Mouse (Mus musculus) MEL (cell line): ENCODE data around the gene Ganc. TPM values are rescaled to one million over a fixed set of nuclear protein-coding genes. Genes with fewer than 3 reads are reported as not detected.

Experiments
- DNase-seq: peaks from one replicate; pipeline ENCODE4 v3.0.0; 2011; ENCODE audit warnings: low read depth, low spot score
- H3K27ac ChIP-seq: 2 replicates; pipeline ENCODE4 v1.5.1; 2012; ENCODE audit warnings: low read depth, mild to moderate bottlenecking, control low read depth, low read length, moderate library complexity; ENCODE audit not compliant: control insufficient read depth
- H3K27me3 ChIP-seq, 2 experiments: fragments of 150-350 bp in 1 of 2; sonication (generic) in 1 of 2; 2 replicates each; pipeline ENCODE4 v1.6.1; 2012; ENCODE audit warnings: low read length in 2 of 2, mild to moderate bottlenecking in 2 of 2, improper control_type of control experiment in 1 of 2, moderate library complexity in 1 of 2; ENCODE audit not compliant: insufficient read depth in 2 of 2, control insufficient read depth in 1 of 2
- H3K36me3 ChIP-seq, 2 experiments: 2 replicates each; pipeline ENCODE4 v1.6.1; 2012 to 2014; ENCODE audit warnings: low read length in 2 of 2, improper control_type of control experiment in 1 of 2, inconsistent platforms in 1 of 2, mild to moderate bottlenecking in 1 of 2; ENCODE audit not compliant: insufficient read depth in 2 of 2, control insufficient read depth in 1 of 2
- H3K4me1 ChIP-seq, 2 experiments: fragments of 150-350 bp in 1 of 2; sonication (generic) in 1 of 2; 2 replicates each; pipeline ENCODE4 v1.6.1; 2012; ENCODE audit warnings: low read length in 2 of 2, improper control_type of control experiment in 1 of 2, mild to moderate bottlenecking in 1 of 2; ENCODE audit not compliant: insufficient read depth in 2 of 2, control insufficient read depth in 1 of 2
- H3K4me3 ChIP-seq, 2 experiments: fragments of 150-350 bp in 1 of 2; sonication (generic) in 1 of 2; 2 replicates each; pipeline ENCODE4 v1.5.1; 2012; ENCODE audit warnings: low read depth in 2 of 2, low read length in 2 of 2, mild to moderate bottlenecking in 2 of 2, moderate library complexity in 2 of 2, control low read depth in 1 of 2, improper control_type of control experiment in 1 of 2; ENCODE audit not compliant: control insufficient read depth in 1 of 2, insufficient read depth in 1 of 2
- H3K79me2 ChIP-seq: 2 replicates; pipeline ENCODE4 v1.6.1; 2012; ENCODE audit warnings: mild to moderate bottlenecking, low read length, moderate library complexity; ENCODE audit not compliant: control insufficient read depth, poor library complexity, insufficient read depth
- H3K9ac ChIP-seq: 2 replicates; pipeline ENCODE4 v1.6.1; 2012; ENCODE audit warnings: low read depth, mild to moderate bottlenecking, control low read depth, low read length, moderate library complexity; ENCODE audit not compliant: control insufficient read depth, poor library complexity, severe bottlenecking
- H3K9me3 ChIP-seq: fragments of 150-350 bp; sonication (generic); replicated peaks from 2 replicates; pipeline ENCODE4 v1.6.1; 2012; ENCODE audit warnings: mild to moderate bottlenecking, low read length, improper control_type of control experiment, moderate library complexity; ENCODE audit not compliant: insufficient read depth
- BHLHE40 ChIP-seq: IDR thresholded peaks from 2 replicates; pipeline ENCODE4 v1.6.1; 2012; ENCODE audit warnings: low read depth, mild to moderate bottlenecking, inconsistent platforms, low read length, improper control_type of control experiment, borderline replicate concordance
- CHD1 ChIP-seq: IDR thresholded peaks from 2 replicates; pipeline ENCODE4 v1.6.1; 2012; ENCODE audit warnings: low read depth, mild to moderate bottlenecking, inconsistent platforms, low read length, improper control_type of control experiment
- CHD2 ChIP-seq: IDR thresholded peaks from 2 replicates; pipeline ENCODE4 v1.6.1; 2011; ENCODE audit warnings: low read length, improper control_type of control experiment
- CTCF ChIP-seq, 3 experiments: IDR thresholded peaks in 2 of 3; conservative IDR thresholded peaks in 1 of 3; 2 replicates each; pipeline ENCODE4 v1.5.1; 2011 to 2012; ENCODE audit warnings: low read length in 3 of 3, low read depth in 2 of 3, mild to moderate bottlenecking in 2 of 3, improper control_type of control experiment in 1 of 3, inconsistent platforms in 1 of 3, mixed read lengths in 1 of 3, moderate library complexity in 1 of 3; ENCODE audit not compliant: control insufficient read depth in 1 of 3, insufficient read depth in 1 of 3, poor library complexity in 1 of 3, severe bottlenecking in 1 of 3
- E2F4 ChIP-seq: IDR thresholded peaks from 2 replicates; pipeline ENCODE4 v1.6.1; 2011; ENCODE audit warnings: low read depth, low read length, improper control_type of control experiment, borderline replicate concordance
- ELF1 ChIP-seq: IDR thresholded peaks from 2 replicates; pipeline ENCODE4 v1.6.1; 2014; ENCODE audit warnings: low read depth, mild to moderate bottlenecking, inconsistent platforms, low read length, improper control_type of control experiment, moderate library complexity
- EP300 ChIP-seq, 2 experiments: IDR thresholded peaks; 2 replicates each; pipeline ENCODE4 v1.6.1; 2011; ENCODE audit warnings: improper control_type of control experiment in 2 of 2, low read length in 2 of 2, low read depth in 1 of 2, mild to moderate bottlenecking in 1 of 2
- GABPA ChIP-seq: IDR thresholded peaks from 2 replicates; pipeline ENCODE4 v1.6.1; 2012; ENCODE audit warnings: low read depth, mild to moderate bottlenecking, inconsistent platforms, low read length, improper control_type of control experiment, moderate library complexity
- MAX ChIP-seq: IDR thresholded peaks from 2 replicates; pipeline ENCODE4 v1.6.1; 2011; ENCODE audit warnings: low read length, improper control_type of control experiment
- MAZ ChIP-seq: IDR thresholded peaks from 2 replicates; pipeline ENCODE4 v1.6.1; 2012; ENCODE audit warnings: low read depth, mild to moderate bottlenecking, inconsistent platforms, low read length, improper control_type of control experiment
- MYC ChIP-seq: IDR thresholded peaks from 2 replicates; pipeline ENCODE4 v1.6.1; 2011; ENCODE audit warnings: low read depth, mild to moderate bottlenecking, low read length, improper control_type of control experiment, moderate library complexity
- NELFE ChIP-seq: IDR thresholded peaks from 2 replicates; pipeline ENCODE4 v1.6.1; 2011; ENCODE audit warnings: low read depth, low read length, improper control_type of control experiment
- POLR2A ChIP-seq, 2 experiments: IDR thresholded peaks; 2 replicates each; pipeline ENCODE4 v1.6.1; 2011 to 2012; ENCODE audit warnings: low read length in 2 of 2, mild to moderate bottlenecking in 2 of 2, control low read depth in 1 of 2, improper control_type of control experiment in 1 of 2, low read depth in 1 of 2, moderate library complexity in 1 of 2; ENCODE audit not compliant: control insufficient read depth in 1 of 2, insufficient read depth in 1 of 2, poor library complexity in 1 of 2
- POLR2AphosphoS2 ChIP-seq: IDR thresholded peaks from 2 replicates; pipeline ENCODE4 v1.6.1; 2011; ENCODE audit warnings: low read length, improper control_type of control experiment
- POLR2AphosphoS5 ChIP-seq: IDR thresholded peaks from 2 replicates; pipeline ENCODE4 v1.6.1; 2012; ENCODE audit warnings: low read depth, borderline replicate concordance, mild to moderate bottlenecking, inconsistent platforms, low read length, moderate library complexity, mixed read lengths
- SIN3A ChIP-seq: IDR thresholded peaks from 2 replicates; pipeline ENCODE4 v1.6.1; 2012; ENCODE audit warnings: low read length, improper control_type of control experiment, inconsistent platforms
- TAL1 ChIP-seq: IDR thresholded peaks from 2 replicates; pipeline ENCODE4 v1.6.1; 2012; ENCODE audit warnings: mild to moderate bottlenecking, inconsistent platforms, low read length, moderate library complexity, mixed read lengths
- TBP ChIP-seq: IDR thresholded peaks from 2 replicates; pipeline ENCODE4 v1.8.0; 2011; ENCODE audit warnings: low read depth, low read length, improper control_type of control experiment
- TCF12 ChIP-seq: IDR thresholded peaks from 2 replicates; pipeline ENCODE4 v1.6.1; 2014; ENCODE audit warnings: low read depth, mild to moderate bottlenecking, inconsistent platforms, low read length, improper control_type of control experiment, moderate library complexity
- UBTF ChIP-seq: IDR thresholded peaks from 2 replicates; pipeline ENCODE4 v1.6.1; 2012; ENCODE audit warnings: low read depth, mild to moderate bottlenecking, inconsistent platforms, low read length, improper control_type of control experiment, moderate library complexity, borderline replicate concordance; ENCODE audit not compliant: insufficient read depth
- USF1 ChIP-seq: IDR thresholded peaks from 2 replicates; pipeline ENCODE4 v1.6.1; 2014; ENCODE audit warnings: low read depth, mild to moderate bottlenecking, inconsistent platforms, low read length, improper control_type of control experiment, moderate library complexity
- USF2 ChIP-seq, 2 experiments: IDR thresholded peaks; 2 replicates each; pipeline ENCODE4 v1.6.1; 2011 to 2012; ENCODE audit warnings: improper control_type of control experiment in 2 of 2, low read length in 2 of 2, borderline replicate concordance in 1 of 2, inconsistent platforms in 1 of 2, low read depth in 1 of 2, mild to moderate bottlenecking in 1 of 2; ENCODE audit not compliant: insufficient read depth in 1 of 2
- ZKSCAN1 ChIP-seq: IDR thresholded peaks from 2 replicates; pipeline ENCODE4 v1.6.1; 2012; ENCODE audit warnings: low read depth, mild to moderate bottlenecking, inconsistent platforms, low read length, improper control_type of control experiment, moderate library complexity
- ZNF384 ChIP-seq: IDR thresholded peaks from 2 replicates; pipeline ENCODE4 v1.6.1; 2012; ENCODE audit warnings: low read depth, mild to moderate bottlenecking, inconsistent platforms, low read length, improper control_type of control experiment
- polyA plus RNA-seq, 2 experiments: library from polyadenylated mRNA; stranded (reverse) in 1 of 2; unstranded in 1 of 2; fragments of >175 nt in 1 of 2; fragments of >200 nt in 1 of 2; gene quantifications; 2 replicates each; pipeline versions ENCODE4 v1.2.1 to v1.2.4; 2012; ENCODE audit warnings: low replicate concordance in 2 of 2, low read depth in 1 of 2; ENCODE audit not compliant: insufficient read length in 2 of 2, insufficient read depth in 1 of 2, missing spikeins in 1 of 2
- total RNA-seq: library from RNA; depleted of rRNA; stranded (reverse); fragments of 300-350 nt; gene quantifications from 2 replicates; pipeline ENCODE4 v1.2.3, GENCODE M21; 2012

The Ganc gene
- total and polyA plus RNA-seq, 3 experiments: 3.1 to 4.4 TPM; not detected in 1

DNA sequence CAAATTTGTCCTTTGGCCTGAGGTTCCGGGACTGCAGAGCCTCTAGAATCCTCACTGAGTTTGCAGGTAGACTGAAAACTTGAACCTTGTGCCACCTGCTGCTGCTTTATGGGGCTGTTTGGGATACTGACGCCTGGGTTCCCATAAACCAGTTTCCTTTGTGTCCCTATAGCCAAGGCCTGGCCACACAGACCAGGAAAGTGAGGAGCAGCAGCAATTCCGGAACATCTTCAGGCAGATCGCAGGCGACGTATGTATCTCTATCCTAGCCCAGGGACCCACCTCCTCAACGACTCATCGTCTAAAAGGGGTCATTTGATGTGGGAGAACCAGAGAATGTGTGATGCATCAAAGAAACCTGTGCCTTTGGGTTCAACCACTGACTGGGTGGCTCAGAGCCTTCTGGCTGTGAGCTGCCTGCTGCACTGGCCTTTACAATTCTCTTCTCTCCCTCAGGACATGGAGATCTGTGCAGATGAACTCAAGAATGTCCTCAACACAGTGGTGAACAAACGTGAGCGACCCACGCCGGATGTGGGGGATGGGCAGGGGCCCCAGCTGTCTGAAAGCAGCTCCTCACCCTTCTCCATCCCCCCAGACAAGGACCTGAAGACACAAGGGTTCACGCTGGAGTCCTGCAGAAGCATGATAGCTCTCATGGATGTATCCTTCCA, 98.4 kb downstream of the Ganc start:
- H3K4me1 ChIP-seq: no peaks in the 10 kb centered on the region
- no peak overlapping the region for H3K27ac ChIP-seq
- H3K79me2 ChIP-seq: no peaks in the 10 kb centered on the region
- H3K36me3 ChIP-seq: 0 out of 4 replicates have a peak, but pooled peaks cover 0 to 2% of the 10 kb centered on the region in 2 experiments
- no peak for DNase-seq
- H3K9me3 ChIP-seq: no peaks in the 10 kb centered on the region
- no peak for TF ChIP-seq CHD1
- TF ChIP-seq POLR2AphosphoS2: no peak
- no peak for TF ChIP-seq USF1
- no peak for TF ChIP-seq TCF12
- no peak for TF ChIP-seq ELF1
- TF ChIP-seq USF2 (IDR thresholded peaks at IDR 0.05; ENCODE audit: borderline replicate concordance in 1 of 2, insufficient read depth in 1 of 2, low read depth in 1 of 2, low read length in 2 of 2): no peak
- no peak for TF ChIP-seq MAX
- no peak for TF ChIP-seq UBTF
- TF ChIP-seq SIN3A: no peak
- TF ChIP-seq E2F4: no peak
- TF ChIP-seq EP300 (IDR thresholded peaks at IDR 0.05; ENCODE audit: low read depth in 1 of 2, low read length in 2 of 2): no peak
- TF ChIP-seq MAZ: no peak
- no peak for TF ChIP-seq POLR2A (IDR thresholded peaks at IDR 0.05; ENCODE audit: control insufficient read depth in 1 of 2, insufficient read depth in 1 of 2, low read depth in 1 of 2, low read length in 2 of 2, poor library complexity in 1 of 2)
- no peak for TF ChIP-seq CHD2
- no peak overlapping the region for H3K4me3 ChIP-seq
- H3K27me3 ChIP-seq: no peaks in the 10 kb centered on the region
- H3K9ac ChIP-seq: no peak overlapping the region

DNA sequence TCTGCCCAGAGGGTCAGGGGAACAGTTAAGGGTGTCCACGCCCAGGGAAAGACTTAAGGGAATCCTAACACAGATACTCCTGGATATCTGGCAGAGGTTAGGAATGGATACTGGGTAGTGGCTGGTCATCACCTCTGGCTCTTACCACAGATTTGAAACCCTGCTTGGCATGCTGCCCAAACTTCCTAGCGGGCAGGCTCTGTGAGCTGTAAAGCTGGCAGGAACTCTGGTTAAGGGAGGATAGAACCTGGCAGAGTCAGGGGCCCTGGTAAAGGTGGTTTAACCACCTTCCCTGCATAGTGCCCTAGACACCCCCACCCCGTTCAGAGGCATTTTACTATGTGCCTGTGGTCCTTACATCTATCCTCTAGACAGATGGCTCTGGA, 98.9 kb downstream of the Ganc start:
- H3K9me3 ChIP-seq: no peaks in the 10 kb centered on the region
- H3K79me2 ChIP-seq: no peaks in the 10 kb centered on the region
- H3K27ac ChIP-seq: no peak overlapping the region
- H3K4me3 ChIP-seq: no peak overlapping the region
- 0 out of 4 replicates have a peak, but pooled peaks cover 0 to 2% of the 10 kb centered on the region in 2 experiments for H3K36me3 ChIP-seq
- DNase-seq: no peak
- H3K27me3 ChIP-seq: no peaks in the 10 kb centered on the region
- H3K9ac ChIP-seq: no peak overlapping the region
- TF ChIP-seq NELFE: no peak
- no peak for TF ChIP-seq BHLHE40
- no peak for TF ChIP-seq ZKSCAN1
- no peak for TF ChIP-seq GABPA
- TF ChIP-seq MYC: no peak
- TF ChIP-seq TAL1: no peak
- no peak for TF ChIP-seq SIN3A
- no peak for TF ChIP-seq CTCF (IDR thresholded peaks at IDR 0.05 in 2 of 3, conservative IDR thresholded peaks at IDR 0.05 in 1 of 3; ENCODE audit: control insufficient read depth in 1 of 3, insufficient read depth in 1 of 3, low read depth in 2 of 3, low read length in 3 of 3, poor library complexity in 1 of 3, severe bottlenecking in 1 of 3)
- TF ChIP-seq POLR2AphosphoS5: no peak
- no peak for TF ChIP-seq ZNF384
- no peak for TF ChIP-seq TBP
- TF ChIP-seq ELF1: no peak
- no peaks in the 10 kb centered on the region for H3K4me1 ChIP-seq
